Mouse (Mus musculus): Measurements from ENCODE around the gene Asah2.
"Not testable (repeated sequence)": the region's sequence is repeated elsewhere in the genome, so short reads cannot be mapped to it uniquely, and the experiment has no call there.

Gene Asah2

GRCm38 (mm10) chr19:32104217-32104616, 3.8 kb downstream of the Asah2 start:
- in situ Hi-C loops (cut with MboI; ENCODE audit: low sequenced_read_pairs): no loop called here

- in situ Hi-C loops (cut with MboI; ENCODE audit: low sequenced_read_pairs): no loop called here
These were observed 5.1 kb downstream of the Asah2 start for GRCm38 (mm10) chr19:32102976-32103300.

- in situ Hi-C loops (cut with MboI; ENCODE audit: low sequenced_read_pairs): no loop called here
These were observed 5.6 kb downstream of the Asah2 start for GRCm38 (mm10) chr19:32102294-32102975.

GRCm38 (mm10) chr19:32098582-32098981, 9.4 kb downstream of the Asah2 start:
- in situ Hi-C loops (cut with MboI; ENCODE audit: low sequenced_read_pairs): no loop called here

GRCm38 (mm10) chr19:32092358-32092757, 15.7 kb downstream of the Asah2 start:
- in situ Hi-C loops (cut with MboI; ENCODE audit: low sequenced_read_pairs): no loop called here

- in situ Hi-C loops (cut with MboI; ENCODE audit: low sequenced_read_pairs): no loop called here
These were observed 17.2 kb downstream of the Asah2 start for GRCm38 (mm10) chr19:32090804-32091203.

- in situ Hi-C loops (cut with MboI; ENCODE audit: low sequenced_read_pairs): no loop called here
These were observed 19.4 kb downstream of the Asah2 start for GRCm38 (mm10) chr19:32088570-32088969.

- in situ Hi-C loops (cut with MboI; ENCODE audit: low sequenced_read_pairs): no loop called here
These were observed 20.1 kb downstream of the Asah2 start for GRCm38 (mm10) chr19:32087736-32088470.

- in situ Hi-C loops (cut with MboI; ENCODE audit: low sequenced_read_pairs): not testable (repeated sequence)
These were observed 23.2 kb downstream of the Asah2 start for GRCm38 (mm10) chr19:32084813-32085212.

- in situ Hi-C loops (cut with MboI; ENCODE audit: low sequenced_read_pairs): no loop called here
These were observed 37.7 kb downstream of the Asah2 start for GRCm38 (mm10) chr19:32070340-32070739.

- in situ Hi-C loops (cut with MboI; ENCODE audit: low sequenced_read_pairs): no loop called here
These were observed 38.4 kb downstream of the Asah2 start for GRCm38 (mm10) chr19:32069598-32069997.

- in situ Hi-C loops (cut with MboI; ENCODE audit: low sequenced_read_pairs): no loop called here
These were observed 40.3 kb downstream of the Asah2 start for GRCm38 (mm10) chr19:32067669-32068068.

GRCm38 (mm10) chr19:32061294-32061693, 46.7 kb downstream of the Asah2 start:
- in situ Hi-C loops (cut with MboI; ENCODE audit: low sequenced_read_pairs): no loop called here

- in situ Hi-C loops (cut with MboI; ENCODE audit: low sequenced_read_pairs): no loop called here
These were observed 51.8 kb downstream of the Asah2 start for GRCm38 (mm10) chr19:32056252-32056651.

- in situ Hi-C loops (cut with MboI; ENCODE audit: low sequenced_read_pairs): no loop called here
These were observed 52.3 kb downstream of the Asah2 start for GRCm38 (mm10) chr19:32055725-32056124.

GRCm38 (mm10) chr19:32051251-32051650, 56.8 kb downstream of the Asah2 start:
- in situ Hi-C loops (cut with MboI; ENCODE audit: low sequenced_read_pairs): no loop called here

GRCm38 (mm10) chr19:32032881-32033280, 75.1 kb downstream of the Asah2 start:
- in situ Hi-C loops (cut with MboI; ENCODE audit: low sequenced_read_pairs): no loop called here

GRCm38 (mm10) chr19:32030430-32030829, 77.6 kb downstream of the Asah2 start:
- in situ Hi-C loops (cut with MboI; ENCODE audit: low sequenced_read_pairs): no loop called here

- in situ Hi-C loops (cut with MboI; ENCODE audit: low sequenced_read_pairs): no loop called here
These were observed 82.6 kb downstream of the Asah2 start for GRCm38 (mm10) chr19:32025443-32025842.

GRCm38 (mm10) chr19:32019722-32020121, 88.3 kb downstream of the Asah2 start:
- in situ Hi-C loops (cut with MboI; ENCODE audit: low sequenced_read_pairs): no loop called here

- in situ Hi-C loops (cut with MboI; ENCODE audit: low sequenced_read_pairs): no loop called here
These were observed 89.4 kb downstream of the Asah2 start for GRCm38 (mm10) chr19:32018585-32018984.

GRCm38 (mm10) chr19:32018053-32018452, 90.0 kb downstream of the Asah2 start:
- in situ Hi-C loops (cut with MboI; ENCODE audit: low sequenced_read_pairs): no loop called here

- in situ Hi-C loops (cut with MboI; ENCODE audit: low sequenced_read_pairs): no loop called here
These were observed 105.4 kb downstream of the Asah2 start for GRCm38 (mm10) chr19:32002623-32003022.

Data from CH12F3 (cell line).